ENCODE assay signal across 7 mouse cellular contexts in the genomic region with DNA sequence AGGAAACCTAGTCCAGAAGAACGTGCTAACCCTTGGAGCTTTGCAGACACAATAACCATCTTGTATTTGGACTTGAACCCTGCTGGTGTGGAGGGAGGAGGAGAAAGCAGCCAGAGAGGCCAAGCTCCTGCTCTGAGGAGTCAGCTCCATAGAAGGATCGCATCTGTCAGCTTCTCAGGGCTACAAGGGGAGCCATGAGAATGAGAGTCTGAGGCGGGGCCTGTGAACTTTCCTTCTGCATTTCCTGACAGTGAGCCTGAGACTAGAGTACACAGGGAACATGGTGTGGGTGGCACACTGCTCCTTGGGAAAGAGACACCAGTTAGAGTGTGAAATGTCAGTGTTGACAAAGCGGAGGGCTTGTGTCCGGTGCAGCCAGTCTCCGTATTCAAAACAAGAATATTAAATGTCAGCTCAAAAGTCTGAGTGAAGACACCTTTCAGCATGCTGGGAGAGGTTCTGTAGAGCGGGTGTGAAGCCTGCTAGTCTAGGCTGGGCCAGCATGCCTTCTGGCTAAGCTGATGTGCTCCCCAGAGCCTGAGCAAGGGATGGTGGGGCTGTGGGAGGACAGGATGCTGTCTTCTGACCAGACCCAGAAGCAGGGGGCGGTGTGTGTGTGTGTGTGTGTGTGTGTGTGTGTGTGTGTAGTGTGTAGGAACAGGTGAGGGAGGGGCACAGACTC.
DNase-seq lines count a peak whose midpoint lies in the region; ATAC-seq and TF ChIP-seq lines count a peak whose summit lies in the region.
"Not testable (repeated sequence)": the region's sequence is repeated elsewhere in the genome, so short reads cannot be mapped to it uniquely, and the experiment has no call there.

No protein-coding gene starts in this region.

- intact Hi-C loops in left cerebral cortex, postnatal 36 days (cut with DNase I) = not testable (repeated sequence)

- DNase-seq in heart, adult 11 months = peak; percentile 91
- not testable (repeated sequence) for DNase-seq in hindbrain, postnatal 0 days (ENCODE audit: low spot score)
- DNase-seq in kidney, postnatal 10 days = peak; percentile 64
- DNase-seq in layer of hippocampus, adult 2 months (ENCODE audit: low spot score in 2 of 2) = peak; percentile 16 to 19
- peak; percentile 27 to 29 for DNase-seq in left cerebral cortex, postnatal 36 days (ENCODE audit: low spot score in 2 of 2)
- DNase-seq in right cerebral cortex, adult 2 months (ENCODE audit: low spot score in 2 of 2) = peak; percentile 23 to 27
- DNase-seq in urinary bladder, postnatal 14 days (ENCODE audit: low spot score) = peak; percentile 20

- H3K9ac ChIP-seq in hindbrain, postnatal 0 days (replicated peaks; ENCODE audit: low read length) = not testable (repeated sequence)

- not testable (repeated sequence) for H3K4me3 ChIP-seq in hindbrain, postnatal 0 days (ENCODE audit: low read length); layer of hippocampus, adult 2 months

- not testable (repeated sequence) for H3K36me3 ChIP-seq in hindbrain, postnatal 0 days (ENCODE audit: insufficient read depth, low read length)

- not testable (repeated sequence) for H3K4me1 ChIP-seq in hindbrain, postnatal 0 days (ENCODE audit: insufficient read depth, low read length)

- H3K27ac ChIP-seq in hindbrain, postnatal 0 days; layer of hippocampus, adult 2 months: not testable (repeated sequence)

- H3K9me3 ChIP-seq in hindbrain, postnatal 0 days (ENCODE audit: low read length) = not testable (repeated sequence)

- H3K27me3 ChIP-seq in hindbrain, postnatal 0 days (ENCODE audit: insufficient read depth, low read length) = not testable (repeated sequence)

- 67% methylated on average over 8 of the region's 8 CpGs for WGBS in hindbrain, postnatal 0 days

- TF ChIP-seq CTCF in hindbrain, postnatal 0 days (IDR thresholded peaks at IDR 0.05; ENCODE audit: low read depth); layer of hippocampus, adult 2 months (conservative IDR thresholded peaks at IDR 0.05): not testable (repeated sequence)

- peak; percentile 35; the same call in 1 of the 2 replicates for ATAC-seq in hindbrain, postnatal 0 days

- not testable (repeated sequence) for H3K4me2 ChIP-seq in hindbrain, postnatal 0 days (ENCODE audit: low read depth, low read length)
